Mouse (Mus musculus): ENCODE results near the gene Col4a2. TPM values are rescaled to one million over a fixed set of nuclear protein-coding genes. Genes with fewer than 3 reads are reported as not detected.

Col4a2 gene
- polyA plus RNA-seq, 1 experiment, result 26.3 TPM

DNA sequence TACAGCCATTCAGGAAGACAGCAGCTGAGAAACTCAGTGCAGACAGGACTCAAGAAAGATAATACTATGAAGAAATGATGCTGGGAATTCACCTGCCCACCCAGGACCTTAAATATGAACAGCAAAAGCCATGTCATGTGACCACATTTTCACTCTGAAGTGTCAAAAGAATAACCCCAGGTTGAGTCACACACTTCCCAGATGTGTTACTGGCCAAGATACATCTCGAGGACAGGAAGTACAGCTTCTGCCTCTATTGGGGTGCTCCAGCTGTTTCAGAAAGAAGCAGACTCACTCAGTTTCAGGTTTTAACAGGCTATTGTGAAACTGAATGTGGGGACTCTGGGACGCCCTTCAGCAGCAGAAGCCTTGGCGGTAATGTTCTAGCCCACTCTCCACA lies 140.0 kb downstream of the Col4a2 start:
- H3K27ac ChIP-seq (ENCODE audit: insufficient read depth, low read length), result no peak overlapping the region
- TF ChIP-seq POLR2A (IDR thresholded peaks at IDR 0.05; ENCODE audit: extremely low read depth, insufficient read depth, low read length), result no peak
- no peak for TF ChIP-seq CTCF (IDR thresholded peaks at IDR 0.05; ENCODE audit: extremely low read depth, insufficient read depth, low read length)
- no peak overlapping the region for H3K4me3 ChIP-seq (ENCODE audit: insufficient read depth, low read length)

DNA sequence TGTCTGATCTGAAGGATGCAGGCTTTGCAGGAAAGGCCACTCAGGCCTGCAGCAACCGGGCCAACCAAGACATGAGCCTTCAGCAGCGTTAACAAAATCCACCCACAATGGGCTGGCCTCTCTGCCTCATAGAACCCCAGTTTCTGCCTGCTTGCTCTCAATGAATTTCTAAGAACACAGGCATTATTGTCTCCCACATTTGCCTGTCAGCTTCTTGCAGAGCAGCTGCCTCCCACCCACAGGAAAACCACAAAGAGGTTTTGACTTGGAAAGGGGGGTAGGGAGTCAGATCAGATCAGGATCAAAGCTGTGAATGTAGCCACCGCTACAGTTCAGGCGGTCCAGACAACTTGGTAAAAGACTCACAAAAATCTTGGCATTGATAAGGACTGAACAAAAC lies 140.4 kb downstream of the Col4a2 start:
- Histone ChIP-seq H3K4me1 (ENCODE audit: control insufficient read depth, insufficient read depth, low read length) (peaks cover 6% of the 10 kb centered on the region), H3K4me3 (ENCODE audit: insufficient read depth, low read length) (no peak overlapping the region), H3K27ac (ENCODE audit: insufficient read depth, low read length) (no peak overlapping the region)
- no peak for TF ChIP-seq CTCF (IDR thresholded peaks at IDR 0.05; ENCODE audit: extremely low read depth, insufficient read depth, low read length)
- TF ChIP-seq POLR2A (IDR thresholded peaks at IDR 0.05; ENCODE audit: extremely low read depth, insufficient read depth, low read length), result no peak

More for the DNA sequence above, 140.0 kb downstream of the Col4a2 start:
- peaks cover 6% of the 10 kb centered on the region for H3K4me1 ChIP-seq (ENCODE audit: control insufficient read depth, insufficient read depth, low read length)

DNA sequence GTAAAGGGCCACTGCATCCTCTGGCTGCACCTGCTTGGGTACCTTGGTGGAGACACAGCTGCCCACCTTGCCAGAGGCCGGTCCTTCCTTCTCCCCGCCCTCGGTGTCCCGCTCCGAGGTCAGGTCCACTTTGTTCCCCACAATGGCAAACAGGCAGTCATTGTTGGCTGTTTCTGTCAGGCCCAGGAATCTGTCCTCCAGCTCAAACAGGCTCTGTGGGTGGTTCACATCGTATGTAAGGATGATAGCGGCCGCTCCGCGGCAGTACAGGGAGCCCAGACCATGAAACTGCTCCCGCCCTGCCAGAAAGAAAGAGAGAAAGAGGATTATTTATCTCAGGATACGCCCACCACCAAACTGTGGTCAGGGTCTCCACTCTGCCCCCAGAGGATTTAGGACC lies 141.6 kb downstream of the Col4a2 start:
- Histone ChIP-seq H3K27ac (ENCODE audit: insufficient read depth, low read length) (no peak overlapping the region), H3K4me1 (ENCODE audit: control insufficient read depth, insufficient read depth, low read length) (peaks cover 8% of the 10 kb centered on the region), H3K4me3 (ENCODE audit: insufficient read depth, low read length) (no peak overlapping the region)
- TF ChIP-seq POLR2A (IDR thresholded peaks at IDR 0.05; ENCODE audit: extremely low read depth, insufficient read depth, low read length) (no peak), CTCF (IDR thresholded peaks at IDR 0.05; ENCODE audit: extremely low read depth, insufficient read depth, low read length) (no peak)

- no peak overlapping the region for H3K27ac ChIP-seq (ENCODE audit: insufficient read depth, low read length)
- TF ChIP-seq CTCF (IDR thresholded peaks at IDR 0.05; ENCODE audit: extremely low read depth, insufficient read depth, low read length) (no peak), POLR2A (IDR thresholded peaks at IDR 0.05; ENCODE audit: extremely low read depth, insufficient read depth, low read length) (no peak)
- no peak overlapping the region for H3K4me3 ChIP-seq (ENCODE audit: insufficient read depth, low read length)
- H3K4me1 ChIP-seq (ENCODE audit: control insufficient read depth, insufficient read depth, low read length), result peaks cover 8% of the 10 kb centered on the region
These were observed 144.7 kb downstream of the Col4a2 start for GRCm38 (mm10) chr8:11457278-11457677.

- Histone ChIP-seq H3K4me3 (ENCODE audit: insufficient read depth, low read length) (no peak overlapping the region), H3K4me1 (ENCODE audit: control insufficient read depth, insufficient read depth, low read length) (peaks cover 4% of the 10 kb centered on the region; the same call in 1 of the 2 replicates), H3K27ac (ENCODE audit: insufficient read depth, low read length) (no peak overlapping the region)
- TF ChIP-seq CTCF (IDR thresholded peaks at IDR 0.05; ENCODE audit: extremely low read depth, insufficient read depth, low read length), result no peak
- no peak for TF ChIP-seq POLR2A (IDR thresholded peaks at IDR 0.05; ENCODE audit: extremely low read depth, insufficient read depth, low read length)
These were observed 145.6 kb downstream of the Col4a2 start for GRCm38 (mm10) chr8:11457981-11458836.

DNA sequence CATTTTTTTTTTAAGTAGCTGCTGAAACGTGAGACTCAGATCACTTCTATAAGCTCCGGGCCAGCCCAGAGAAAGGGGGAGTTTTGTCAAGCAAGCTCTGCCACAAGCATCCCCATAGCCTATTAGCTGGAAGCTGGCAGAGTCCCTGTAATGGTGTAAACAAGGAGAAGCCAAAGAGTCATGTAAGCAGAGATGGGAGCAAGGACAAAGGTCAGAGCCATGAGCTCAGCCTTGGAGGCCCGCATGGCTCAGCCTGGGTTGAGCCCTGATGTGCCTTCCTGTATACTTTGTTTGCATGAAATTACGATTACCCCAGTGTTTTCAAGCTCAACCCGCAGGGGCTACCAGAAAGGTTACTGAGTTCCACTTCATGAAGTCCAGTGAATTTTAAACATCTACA lies 146.4 kb downstream of the Col4a2 start:
- TF ChIP-seq POLR2A (IDR thresholded peaks at IDR 0.05; ENCODE audit: extremely low read depth, insufficient read depth, low read length) (no peak), CTCF (IDR thresholded peaks at IDR 0.05; ENCODE audit: extremely low read depth, insufficient read depth, low read length) (no peak)
- no peak overlapping the region for H3K4me3 ChIP-seq (ENCODE audit: insufficient read depth, low read length)
- no peak overlapping the region for H3K27ac ChIP-seq (ENCODE audit: insufficient read depth, low read length)
- peaks cover 4% of the 10 kb centered on the region; the same call in 1 of the 2 replicates for H3K4me1 ChIP-seq (ENCODE audit: control insufficient read depth, insufficient read depth, low read length)

DNA sequence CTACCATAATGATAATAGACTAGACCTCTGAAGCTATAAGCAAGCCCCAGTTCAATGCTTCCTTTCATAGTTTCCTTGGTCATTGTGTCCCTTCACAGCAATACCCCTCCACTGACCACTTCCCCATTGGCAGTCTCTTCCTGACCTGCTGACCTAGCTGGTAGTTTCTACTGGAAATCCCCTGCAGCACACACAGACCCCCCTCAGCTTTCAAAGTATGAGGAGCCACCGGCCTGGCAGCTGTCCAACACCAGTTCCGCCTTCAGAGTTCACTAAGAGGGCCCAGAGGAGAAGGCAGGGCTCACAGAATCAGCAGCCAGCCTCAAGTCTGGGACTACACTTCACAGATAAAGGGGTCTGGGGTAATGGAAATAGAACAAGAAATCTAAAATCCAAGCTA lies 148.3 kb downstream of the Col4a2 start:
- no peak overlapping the region for H3K4me3 ChIP-seq (ENCODE audit: insufficient read depth, low read length)
- TF ChIP-seq POLR2A (IDR thresholded peaks at IDR 0.05; ENCODE audit: extremely low read depth, insufficient read depth, low read length) (no peak), CTCF (IDR thresholded peaks at IDR 0.05; ENCODE audit: extremely low read depth, insufficient read depth, low read length) (no peak)
- peaks cover 3% of the 10 kb centered on the region; the same call in 1 of the 2 replicates for H3K4me1 ChIP-seq (ENCODE audit: control insufficient read depth, insufficient read depth, low read length)
- H3K27ac ChIP-seq (ENCODE audit: insufficient read depth, low read length), result no peak overlapping the region

DNA sequence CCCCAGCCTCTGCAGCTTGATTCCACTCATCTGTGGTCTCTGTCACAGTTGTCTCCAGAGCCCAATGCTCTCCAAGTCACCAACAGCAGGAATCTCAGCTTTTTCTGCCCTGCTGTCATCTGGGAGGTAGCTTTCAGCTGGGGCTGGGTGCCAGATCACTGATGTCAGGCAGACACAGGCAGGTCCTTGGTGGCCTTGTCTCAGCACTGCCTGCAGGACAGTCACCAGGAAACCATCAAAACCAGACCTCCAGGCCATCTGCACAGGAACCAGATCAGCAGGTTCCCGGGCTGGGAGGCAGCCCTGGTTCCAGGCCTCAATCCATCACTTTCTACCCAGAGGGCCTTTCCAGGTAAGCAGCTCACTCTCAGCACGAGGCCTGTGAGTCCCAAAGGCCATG lies 149.2 kb downstream of the Col4a2 start:
- no peak overlapping the region for H3K27ac ChIP-seq (ENCODE audit: insufficient read depth, low read length)

DNA sequence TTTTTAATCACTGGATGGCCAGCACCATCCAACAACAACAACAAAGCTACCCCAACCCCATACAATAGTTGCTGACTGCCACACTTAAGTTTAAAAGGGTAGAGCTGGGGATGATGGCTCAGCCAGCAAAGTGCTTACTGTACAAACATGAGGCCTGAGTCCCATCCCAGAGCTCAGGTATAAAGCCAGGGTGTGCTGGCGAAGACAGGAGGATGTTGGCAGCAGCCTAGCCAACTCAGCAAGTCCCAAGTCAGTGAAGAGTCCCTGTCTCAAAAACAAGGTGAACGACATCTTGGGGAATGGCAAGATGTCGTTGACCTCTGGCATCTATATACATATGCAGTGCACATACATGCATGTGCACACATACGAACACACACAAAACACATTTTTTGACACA lies 150.0 kb downstream of the Col4a2 start:
- TF ChIP-seq POLR2A (IDR thresholded peaks at IDR 0.05; ENCODE audit: extremely low read depth, insufficient read depth, low read length) (no peak), CTCF (IDR thresholded peaks at IDR 0.05; ENCODE audit: extremely low read depth, insufficient read depth, low read length) (no peak)
- no peak overlapping the region for H3K27ac ChIP-seq (ENCODE audit: insufficient read depth, low read length)

More for the DNA sequence above, 149.2 kb downstream of the Col4a2 start:
- Histone ChIP-seq H3K4me1 (ENCODE audit: control insufficient read depth, insufficient read depth, low read length) (peaks cover 3% of the 10 kb centered on the region; the same call in 1 of the 2 replicates), H3K4me3 (ENCODE audit: insufficient read depth, low read length) (no peak overlapping the region)
- TF ChIP-seq CTCF (IDR thresholded peaks at IDR 0.05; ENCODE audit: extremely low read depth, insufficient read depth, low read length) (no peak), POLR2A (IDR thresholded peaks at IDR 0.05; ENCODE audit: extremely low read depth, insufficient read depth, low read length) (no peak)

GRCm38 (mm10) chr8:11463541-11463888 lies 150.9 kb downstream of the Col4a2 start:
- H3K4me1 ChIP-seq (ENCODE audit: control insufficient read depth, insufficient read depth, low read length), result no peaks in the 10 kb centered on the region
- no peak overlapping the region for H3K27ac ChIP-seq (ENCODE audit: insufficient read depth, low read length)
- no peak overlapping the region for H3K4me3 ChIP-seq (ENCODE audit: insufficient read depth, low read length)
- no peak for TF ChIP-seq POLR2A (IDR thresholded peaks at IDR 0.05; ENCODE audit: extremely low read depth, insufficient read depth, low read length)
- TF ChIP-seq CTCF (IDR thresholded peaks at IDR 0.05; ENCODE audit: extremely low read depth, insufficient read depth, low read length), result no peak

More for the DNA sequence above, 150.0 kb downstream of the Col4a2 start:
- Histone ChIP-seq H3K4me1 (ENCODE audit: control insufficient read depth, insufficient read depth, low read length) (peaks cover 3% of the 10 kb centered on the region; the same call in 1 of the 2 replicates), H3K4me3 (ENCODE audit: insufficient read depth, low read length) (no peak overlapping the region)
